ENCODE assay signal across 32 mouse cellular contexts in genomic region chr11:11484378-11484777, GRCm38 (mm10). TPM values are rescaled to one million over a fixed set of nuclear protein-coding genes. Genes with fewer than 3 reads are reported as not detected.
A peak's percentile ranks its signal among the peaks of the same experiment; 100 is the strongest.
DNase-seq lines count a peak whose midpoint lies in the region; ATAC-seq and TF ChIP-seq lines count a peak whose summit lies in the region.
"Had no signal": no experiment of that assay in that cellular context is flagged by ENCODE, and none has a peak within 500 bp of the region (broad histone marks: within the 10 kb centered on the region; RNA-seq: fewer than 3 reads in every experiment).

No protein-coding gene starts in this region.

- DNase-seq in testis, postnatal 14 days (ENCODE audit: low spot score) = no peak
- DNase-seq in c-Kit-positive CD71-positive TER-119-positive erythroid progenitor cells, embryonic 14.5 days (ENCODE audit: low spot score) = peak; percentile 18
- DNase-seq in liver, embryonic 13.5 days = no peak
- DNase-seq in urinary bladder, postnatal 25 days (ENCODE audit: low spot score) = no peak
- DNase-seq in spleen, postnatal 10 days (ENCODE audit: low spot score in 2 of 2) = no peak
- no peak for DNase-seq in MN1 (ENCODE audit: low spot score)
- no peak for DNase-seq in thymus, postnatal 10 days (ENCODE audit: low spot score in 2 of 2)
- DNase-seq: adrenal gland, postnatal 14 days; cerebellum, adult 8-10 months; cerebellum, postnatal 25 days; gastrocnemius, adult 2 months; gastrocnemius, postnatal 36 days; heart, adult 18-20 months; heart, postnatal 36 days; kidney, adult 9 months; kidney, postnatal 10 days; layer of hippocampus, postnatal 36 days; midbrain, embryonic 14.5 days; retina, postnatal 1 day; right cerebral cortex, postnatal 25 days had no signal

- H3K36me3 ChIP-seq in testis, adult 2 months (ENCODE audit: control insufficient read depth, insufficient read depth, low read length) = no peaks in the 10 kb centered on the region
- no peaks in the 10 kb centered on the region for H3K36me3 ChIP-seq in liver, embryonic 13.5 days
- H3K36me3 ChIP-seq: forebrain, embryonic 10.5 days; forebrain, embryonic 15.5 days; hindbrain, embryonic 12.5 days; lung, embryonic 15.5 days had no signal

- no peak overlapping the region for H3K9ac ChIP-seq in liver, embryonic 13.5 days
- H3K9ac ChIP-seq: forebrain, embryonic 15.5 days; hindbrain, embryonic 12.5 days; lung, embryonic 15.5 days had no signal

- TF ChIP-seq POLR2A in testis, adult 2 months (IDR thresholded peaks at IDR 0.05; ENCODE audit: control insufficient read depth, low read depth, low read length) = no peak; the same call in 1 of the 2 replicates

- H3K4me3 ChIP-seq in testis, adult 2 months (ENCODE audit: control insufficient read depth, low read depth, low read length) = peak overlapping the region; percentile 83
- no peak overlapping the region for H3K4me3 ChIP-seq in liver, embryonic 13.5 days (replicated peaks)
- H3K4me3 ChIP-seq: forebrain, embryonic 10.5 days; forebrain, embryonic 15.5 days; gastrocnemius, adult 2 months; hindbrain, embryonic 12.5 days; lung, embryonic 15.5 days had no signal

- 30% methylated on average over 8 of the region's 8 CpGs for WGBS in liver, embryonic 13.5 days (ENCODE audit: insufficient replicate concordance)

- no peaks in the 10 kb centered on the region for H3K9me3 ChIP-seq in liver, embryonic 13.5 days (replicated peaks)
- H3K9me3 ChIP-seq: forebrain, embryonic 10.5 days; forebrain, embryonic 15.5 days; hindbrain, embryonic 12.5 days; lung, embryonic 15.5 days had no signal

- no peak overlapping the region for H3K27ac ChIP-seq in testis, adult 2 months (ENCODE audit: control insufficient read depth, insufficient read depth, low read depth, low read length)
- no peak overlapping the region for H3K27ac ChIP-seq in liver, embryonic 13.5 days
- H3K27ac ChIP-seq: forebrain, embryonic 10.5 days; forebrain, embryonic 15.5 days; gastrocnemius, adult 2 months; hindbrain, embryonic 12.5 days; lung, embryonic 15.5 days; stomach, postnatal 0 days had no signal

- H3K4me2 ChIP-seq in liver, embryonic 13.5 days = peak overlapping the region; percentile 23; the same call in 1 of the 2 replicates
- H3K4me2 ChIP-seq: forebrain, embryonic 15.5 days; heart, embryonic 11.5 days; hindbrain, embryonic 12.5 days; lung, embryonic 15.5 days had no signal

- ATAC-seq in liver, embryonic 13.5 days (ENCODE audit: low read depth) = peak; percentile 70
- ATAC-seq: forebrain, embryonic 15.5 days; intestine, postnatal 0 days; Patski had no signal

- no peak for TF ChIP-seq CTCF in testis, adult 2 months (IDR thresholded peaks at IDR 0.05; ENCODE audit: control insufficient read depth, insufficient read depth, insufficient replicate concordance, low read depth, low read length)

- H3K27me3 ChIP-seq in testis, adult 2 months (ENCODE audit: control insufficient read depth, insufficient read depth, low read length) = no peaks in the 10 kb centered on the region
- H3K27me3 ChIP-seq in liver, embryonic 13.5 days = no peaks in the 10 kb centered on the region
- H3K27me3 ChIP-seq: forebrain, embryonic 15.5 days; hindbrain, embryonic 12.5 days; lung, embryonic 15.5 days had no signal

- no peaks in the 10 kb centered on the region; the same call in 1 of the 2 replicates for H3K4me1 ChIP-seq in testis, adult 2 months (ENCODE audit: control insufficient read depth, insufficient read depth, low read length)
- H3K4me1 ChIP-seq in liver, embryonic 13.5 days (replicated peaks) = peaks cover 6% of the 10 kb centered on the region; the same call in 1 of the 2 replicates
- H3K4me1 ChIP-seq: forebrain, embryonic 10.5 days; forebrain, embryonic 15.5 days; hindbrain, embryonic 12.5 days; lung, embryonic 15.5 days had no signal

RNA-seq across cellular contexts. Expression of gene Zpbp, which starts 22.2 kb away (rescaled TPM):
- polyA plus RNA-seq in testis, adult 2 months (2012; rRNA removed) = 58.0 and 68.7 TPM in 2 replicates
- polyA plus RNA-seq in liver, embryonic 13.5 days (2015; fragmentation: Nextera tagmentation; extraction: Ambion mirVana) = 0.22 and 0.29 TPM in 2 replicates

RNA-seq across cellular contexts. Expression of gene Spata48, which starts 22.5 kb away (rescaled TPM):
- polyA plus RNA-seq in testis, adult 2 months (2012; rRNA removed) = 23.4 and 27.4 TPM in 2 replicates
- 0.56 and 0.58 TPM in 2 replicates for polyA plus RNA-seq in liver, embryonic 13.5 days (2015; fragmentation: Nextera tagmentation; extraction: Ambion mirVana)
- polyA plus RNA-seq: large intestine, adult 2 months; liver, adult 2 months; Patski; urinary bladder, adult 2 months had no signal

Comparison
In these comparisons a context has a peak if more than half of its experiments do, and no peak if none do; other contexts are left out.
1. RNA of gene Zpbp, which starts 22.2 kb away (polyA plus RNA-seq): 58.0 to 68.7 TPM in testis, adult 2 months; 0.22 to 0.29 TPM in liver, embryonic 13.5 days; every median in the first group is over 10 times any median in the second.
2. RNA of gene Spata48, which starts 22.5 kb away (polyA plus RNA-seq): 23.4 to 27.4 TPM in testis, adult 2 months; 0.56 to 0.58 TPM in liver, embryonic 13.5 days; every median in the first group is over 10 times any median in the second.